Mouse (Mus musculus) ovary, postnatal 14 days (tissue): ENCODE measurements around the gene Rps6ka5.

Source experiments
- DNase-seq: peaks from one replicate; pipeline ENCODE4 v3.0.0; 2022; ENCODE audit warnings: low spot score

The Rps6ka5 gene

GRCm38 (mm10) chr12:100594700-100595099, 132.1 kb downstream of the Rps6ka5 start:
- DNase-seq = no peak

GRCm38 (mm10) chr12:100586601-100587000, 140.2 kb downstream of the Rps6ka5 start:
- no peak for DNase-seq

- no peak for DNase-seq
Observed at GRCm38 (mm10) chr12:100579221-100579620, 147.6 kb downstream of the Rps6ka5 start.

DNA sequence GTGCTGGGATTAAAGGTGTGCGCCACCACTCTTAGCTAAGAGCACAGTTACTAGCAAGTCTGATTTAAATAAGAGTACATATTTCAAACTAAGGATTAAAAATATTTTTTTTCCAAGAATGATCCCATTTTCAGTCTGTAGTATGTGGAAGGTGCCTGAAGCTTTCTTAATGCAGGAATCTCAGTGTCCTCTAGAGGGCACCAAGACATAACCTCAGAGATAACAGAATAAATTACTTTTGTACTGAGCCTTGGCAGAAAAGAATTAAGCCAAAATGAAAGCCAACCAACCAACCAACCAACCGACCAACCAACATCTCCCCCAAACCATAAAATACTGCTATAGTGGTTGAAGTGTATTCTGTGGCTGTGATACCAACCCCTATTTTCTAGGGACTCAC, 148.5 kb downstream of the Rps6ka5 start:
- peak; percentile 22 for DNase-seq

- DNase-seq = no peak
Observed at GRCm38 (mm10) chr12:100575739-100576138, 151.0 kb downstream of the Rps6ka5 start.

DNA sequence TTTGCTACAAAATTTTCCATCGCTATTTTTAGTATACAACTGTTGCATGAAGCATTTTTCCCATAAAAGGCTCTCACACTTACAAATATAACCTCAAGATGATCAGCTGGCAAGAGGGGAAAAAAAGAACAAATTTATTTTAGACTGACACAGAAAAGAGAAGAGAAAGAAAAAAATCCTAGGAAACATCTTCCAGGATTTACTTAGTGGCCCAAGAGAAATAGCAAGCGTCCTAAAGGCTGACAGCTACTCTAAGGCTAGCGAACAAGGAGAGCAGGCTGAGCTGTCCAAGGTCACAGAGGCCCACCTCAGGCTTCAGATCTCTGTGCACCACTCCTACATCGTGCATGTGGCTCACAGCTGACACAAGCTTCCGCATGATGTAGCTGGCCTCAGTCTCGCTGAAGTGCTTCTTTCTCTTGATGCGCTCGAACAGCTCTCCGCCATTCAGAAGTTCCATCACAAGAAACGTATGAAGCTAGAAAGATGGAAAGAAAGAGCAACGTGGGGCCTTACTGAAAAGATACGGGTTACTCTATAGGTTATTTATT, 156.2 kb downstream of the Rps6ka5 start:
- DNase-seq = no peak

GRCm38 (mm10) chr12:100568831-100569230, 158.0 kb downstream of the Rps6ka5 start:
- DNase-seq = no peak

- DNase-seq = no peak
Observed at GRCm38 (mm10) chr12:100568105-100568504, 158.7 kb downstream of the Rps6ka5 start.

- DNase-seq = no peak
Observed at GRCm38 (mm10) chr12:100567627-100568026, 159.2 kb downstream of the Rps6ka5 start.

GRCm38 (mm10) chr12:100553675-100554074, 173.1 kb downstream of the Rps6ka5 start:
- DNase-seq = no peak

DNA sequence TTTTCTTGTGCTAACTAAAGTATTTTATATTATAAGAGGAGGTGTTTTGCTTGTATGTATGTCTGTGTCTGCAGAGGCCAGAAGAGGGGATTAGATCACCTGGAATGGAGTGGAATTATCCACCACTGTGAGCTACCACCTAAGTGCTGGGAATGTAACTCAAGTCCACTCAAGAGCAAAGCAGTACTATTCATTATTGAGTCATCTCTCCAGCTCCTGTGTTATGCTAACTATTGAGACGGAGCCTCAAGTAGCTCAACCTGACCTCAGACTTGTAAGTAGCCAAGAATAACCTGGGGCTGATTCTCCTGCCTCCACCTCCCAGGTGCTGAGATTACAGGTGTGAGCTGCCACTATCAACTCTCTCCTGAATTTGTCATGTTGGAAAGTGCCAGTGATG, 174.8 kb downstream of the Rps6ka5 start:
- DNase-seq = no peak

DNA sequence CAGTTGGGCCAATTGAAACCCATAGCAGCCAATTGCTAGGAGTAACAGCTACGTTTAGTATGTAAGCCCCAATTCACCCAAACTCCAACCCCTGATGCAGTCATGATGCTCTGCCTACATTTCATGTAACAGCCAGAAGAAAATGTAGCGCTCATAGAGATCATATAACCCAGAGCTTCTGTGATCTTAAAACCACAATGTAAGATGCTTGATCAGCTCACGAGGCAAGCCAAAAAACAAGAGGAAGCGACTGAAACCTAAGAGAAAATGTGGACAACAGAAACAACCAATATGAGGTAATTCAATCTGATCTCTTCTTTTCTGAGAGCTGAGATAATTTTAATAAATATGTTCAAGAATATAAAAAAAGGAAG, 182.6 kb downstream of the Rps6ka5 start:
- DNase-seq = no peak

- DNase-seq = no peak
Observed at GRCm38 (mm10) chr12:100543437-100544193, 183.2 kb downstream of the Rps6ka5 start.

GRCm38 (mm10) chr12:100542494-100542893, 184.3 kb downstream of the Rps6ka5 start:
- DNase-seq = no peak

GRCm38 (mm10) chr12:100542076-100542475, 184.7 kb downstream of the Rps6ka5 start:
- DNase-seq = no peak

DNA sequence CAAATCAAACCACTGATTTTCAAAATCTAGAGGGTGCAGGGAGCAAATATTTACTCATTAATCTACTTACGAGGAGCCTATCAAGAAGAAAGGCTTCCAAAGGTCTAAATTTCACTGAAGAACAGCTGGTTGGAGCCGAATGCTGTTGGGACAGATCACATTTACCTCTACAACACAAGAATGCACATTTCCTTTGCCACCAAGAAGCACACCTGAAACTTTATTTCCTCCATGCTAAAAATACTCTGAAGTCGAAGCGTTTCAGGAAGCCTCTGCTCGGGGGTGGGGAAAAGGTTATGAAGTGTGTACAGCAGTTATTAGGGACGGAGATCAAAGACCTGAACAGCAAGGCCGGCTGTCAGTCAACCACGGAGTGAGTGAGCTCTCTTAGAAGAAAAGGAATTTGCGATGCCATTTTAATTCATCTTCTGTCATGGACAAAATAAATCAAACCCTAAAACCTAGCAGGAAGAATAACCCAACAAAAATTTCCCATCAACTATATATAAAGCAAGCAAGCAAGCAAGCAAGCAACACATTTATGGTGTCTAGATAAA, 187.5 kb downstream of the Rps6ka5 start:
- no peak for DNase-seq

DNA sequence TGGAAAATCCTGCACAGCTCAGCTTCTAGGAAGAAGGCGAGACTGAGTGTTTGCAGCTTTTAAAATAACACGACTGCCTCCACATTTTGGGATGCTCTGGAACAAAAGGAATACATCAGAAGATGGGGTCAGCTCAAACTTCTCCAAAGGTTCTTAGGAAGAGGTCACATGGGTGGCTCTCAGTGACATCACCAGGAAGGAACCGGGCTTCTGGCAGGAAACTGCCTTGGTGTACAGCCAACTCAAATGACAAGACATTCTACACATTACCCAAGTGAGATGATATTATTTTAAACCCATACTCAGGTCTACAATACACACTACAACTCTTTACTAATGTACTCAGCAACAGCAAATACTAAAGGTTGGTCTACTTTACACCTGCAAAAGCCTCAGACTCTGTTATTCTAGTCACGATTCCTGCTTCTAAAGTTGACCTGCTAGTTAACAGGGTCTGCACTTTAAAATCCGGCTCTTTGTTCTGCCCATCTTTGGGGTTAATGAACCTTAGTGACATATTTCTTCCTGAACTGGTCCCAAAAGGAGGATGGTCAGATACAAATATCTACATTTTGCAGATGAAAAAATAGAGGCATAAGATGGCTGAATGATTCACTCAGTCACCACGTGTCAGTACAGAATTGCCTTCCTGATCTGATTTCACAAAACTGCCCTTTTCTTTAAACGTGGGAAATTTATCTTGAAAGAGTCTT, 188.2 kb downstream of the Rps6ka5 start:
- no peak for DNase-seq

- DNase-seq = no peak
Observed at GRCm38 (mm10) chr12:100537091-100537490, 189.7 kb downstream of the Rps6ka5 start.

DNA sequence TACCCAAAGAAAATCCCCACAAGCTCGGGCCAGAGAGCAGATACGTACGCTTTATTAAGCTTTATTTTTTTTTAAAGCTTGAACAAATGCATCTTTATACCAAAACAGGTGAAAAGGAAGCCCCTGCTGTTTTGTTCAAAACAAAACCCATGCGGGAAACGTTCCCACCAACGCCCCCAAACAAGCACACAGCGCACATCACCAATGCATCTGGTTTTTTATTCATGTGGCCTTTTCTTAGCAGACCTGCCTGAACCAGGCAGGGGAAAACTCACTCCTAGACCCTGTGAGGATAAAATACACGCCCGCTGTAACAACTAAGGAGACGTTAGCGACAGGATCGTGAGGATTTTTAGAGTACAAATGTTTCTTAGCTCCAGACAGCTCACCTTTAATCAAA, 191.8 kb downstream of the Rps6ka5 start:
- DNase-seq = no peak

GRCm38 (mm10) chr12:100534028-100534427, 192.8 kb downstream of the Rps6ka5 start:
- no peak for DNase-seq

GRCm38 (mm10) chr12:100533209-100533608, 193.6 kb downstream of the Rps6ka5 start:
- DNase-seq = no peak

DNA sequence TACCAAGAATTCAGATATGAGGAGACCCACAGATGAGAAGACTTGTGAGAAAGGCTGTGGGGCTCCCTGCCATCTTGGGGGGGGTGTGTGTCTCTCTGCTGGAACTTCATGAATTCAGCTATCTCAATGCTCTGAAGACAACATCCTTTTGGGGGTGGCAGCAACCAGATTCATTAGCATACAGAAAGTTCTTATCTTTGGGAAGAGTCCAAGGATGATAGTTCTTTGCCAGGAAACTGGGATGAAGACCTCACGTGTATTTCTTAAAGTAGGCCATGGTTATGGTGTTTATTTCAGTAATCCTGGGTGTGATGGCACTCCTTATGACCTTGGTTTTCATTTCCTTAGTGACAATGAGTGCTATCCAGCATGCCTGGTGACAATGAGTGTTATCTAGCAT, 195.0 kb downstream of the Rps6ka5 start:
- no peak for DNase-seq

- no peak for DNase-seq
Observed at GRCm38 (mm10) chr12:100530871-100531270, 195.9 kb downstream of the Rps6ka5 start.
